Mouse (Mus musculus) G1E (cell line): ENCODE measurements at regions not wholly inside any gene's neighbourhood (a gene's known extent, or its start where the extent isn't known, plus 50 kb on each side); places are given as distances from the start of the nearest gene placed in this dataset.

Source experiments
- ATAC-seq: 2 replicates; pipeline ENCODE4 v1.8.0; 2016; ENCODE audit warnings: mild to moderate bottlenecking; ENCODE audit not compliant: insufficient number of reproducible peaks, poor library complexity, low FRiP score, severe bottlenecking; ENCODE audit errors: extremely low read depth
- DNase-seq: peaks from one replicate; pipeline ENCODE4 v3.0.0; 2012; ENCODE audit warnings: low spot score
- H3K27me3 ChIP-seq: 2 replicates; pipeline ENCODE4 v1.6.1; 2012; ENCODE audit warnings: mild to moderate bottlenecking, low read length, inconsistent platforms; ENCODE audit not compliant: insufficient read depth
- H3K36me3 ChIP-seq: replicated peaks from 2 replicates; pipeline ENCODE3; 2012; ENCODE audit warnings: mild to moderate bottlenecking, inconsistent platforms
- H3K4me1 ChIP-seq: 2 replicates; pipeline ENCODE4 v1.6.1; 2012; ENCODE audit warnings: low read depth, low read length, inconsistent platforms, mixed read lengths; ENCODE audit not compliant: insufficient read depth
- H3K4me3 ChIP-seq: 2 replicates; pipeline ENCODE4 v1.5.1; 2012; ENCODE audit warnings: low read depth, mild to moderate bottlenecking, inconsistent platforms, low read length, moderate library complexity, mixed read lengths
- H3K9me3 ChIP-seq: replicated peaks from 2 replicates; pipeline ENCODE4 v1.6.1; 2012; ENCODE audit warnings: inconsistent platforms
- CTCF ChIP-seq: IDR thresholded peaks from 2 replicates; pipeline ENCODE4 v1.5.1; 2012; ENCODE audit warnings: low read depth, low read length, inconsistent platforms, mixed read lengths
- GATA1 ChIP-seq: IDR thresholded peaks from 2 replicates; pipeline ENCODE4 v1.6.1; 2012; ENCODE audit warnings: borderline replicate concordance, low read length, inconsistent platforms, mixed read lengths
- GATA2 ChIP-seq: IDR thresholded peaks from 2 replicates; pipeline ENCODE4 v1.6.1; 2012; ENCODE audit warnings: low read depth, low read length, inconsistent platforms, borderline replicate concordance
- POLR2AphosphoS5 ChIP-seq: IDR thresholded peaks from 2 replicates; pipeline ENCODE4 v1.6.1; 2012; ENCODE audit warnings: low read depth, low read length, inconsistent platforms; ENCODE audit not compliant: insufficient replicate concordance
- TAL1 ChIP-seq: conservative IDR thresholded peaks from 2 replicates; pipeline ENCODE4 v1.6.1; 2012; ENCODE audit warnings: low read depth, low read length, inconsistent platforms, mixed read lengths

DNA sequence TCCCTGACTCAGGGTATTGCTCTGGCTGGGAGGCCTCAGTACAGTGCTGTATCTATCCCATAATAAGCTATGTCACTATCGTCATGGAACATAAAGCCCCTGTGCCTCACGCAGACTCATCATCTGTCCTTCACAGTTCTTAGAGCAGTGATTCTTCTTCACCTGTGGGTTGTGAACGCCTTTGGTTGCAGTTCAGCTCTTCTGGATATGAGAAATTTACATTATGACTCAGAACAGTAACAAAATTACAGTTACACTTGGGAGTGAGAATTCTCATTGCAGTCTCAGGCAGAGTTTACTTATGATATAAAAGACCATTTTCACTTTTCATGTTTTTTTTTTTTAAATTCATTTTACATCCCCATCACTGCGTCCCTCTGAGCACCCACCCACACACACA, 941.4 kb downstream of the Slc4a3 start:
- TF ChIP-seq CTCF (no peak), POLR2AphosphoS5 (no peak), GATA1 (no peak), GATA2 (no peak), TAL1 (no peak)
- Histone ChIP-seq H3K9me3 (peaks cover 44% of the 10 kb centered on the region), H3K4me1 (no peaks in the 10 kb centered on the region), H3K36me3 (no peaks in the 10 kb centered on the region), H3K4me3 (no peak overlapping the region), H3K27me3 (no peaks in the 10 kb centered on the region)
- no peak for DNase-seq
- ATAC-seq = no peak

DNA sequence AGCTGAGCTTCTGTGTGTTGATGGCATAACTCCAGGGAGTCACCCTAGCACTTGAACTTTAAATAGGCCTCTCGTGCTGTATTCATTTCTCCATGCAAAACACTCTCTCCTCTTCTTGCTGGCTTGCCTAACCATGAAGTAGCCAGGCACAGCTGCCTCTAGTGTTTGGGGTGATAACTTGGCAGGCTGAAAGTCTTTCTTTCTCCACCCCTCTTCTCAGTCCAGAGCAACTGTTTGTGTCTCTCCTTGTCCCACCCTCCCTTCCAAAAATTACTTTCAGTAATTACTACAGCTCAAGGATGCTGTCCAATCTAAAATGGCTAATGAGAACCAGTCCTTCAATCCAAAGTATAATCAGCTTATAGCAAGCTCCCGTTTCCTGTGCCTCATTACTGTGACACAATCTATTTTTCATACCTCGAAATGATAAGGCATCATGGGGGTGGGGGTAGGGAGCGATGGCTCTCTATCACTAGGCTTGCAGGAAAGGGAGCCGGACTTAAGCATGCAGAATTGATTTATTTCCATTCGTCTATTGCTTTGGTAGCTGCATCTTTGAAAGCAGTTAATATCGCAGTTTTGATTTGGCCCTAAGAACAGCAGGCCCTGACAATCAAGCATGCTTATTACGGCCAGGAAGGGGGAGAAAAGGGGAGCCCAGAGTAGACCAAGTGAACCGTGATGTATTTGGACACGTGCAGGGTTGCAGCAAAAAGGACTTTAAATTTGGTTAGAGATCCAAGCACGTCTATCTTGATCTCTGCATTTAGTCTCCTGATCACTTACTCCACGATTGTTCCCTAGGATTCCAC, 943.8 kb downstream of the Slc4a3 start:
- no peak for TF ChIP-seq CTCF
- TF ChIP-seq GATA1 = no peak
- TF ChIP-seq TAL1 = no peak
- no peak for TF ChIP-seq GATA2
- no peak for TF ChIP-seq POLR2AphosphoS5
- Histone ChIP-seq H3K4me1 (no peaks in the 10 kb centered on the region), H3K36me3 (no peaks in the 10 kb centered on the region), H3K9me3 (peaks cover 36% of the 10 kb centered on the region), H3K4me3 (no peak overlapping the region), H3K27me3 (no peaks in the 10 kb centered on the region)
- DNase-seq = no peak
- no peak for ATAC-seq

DNA sequence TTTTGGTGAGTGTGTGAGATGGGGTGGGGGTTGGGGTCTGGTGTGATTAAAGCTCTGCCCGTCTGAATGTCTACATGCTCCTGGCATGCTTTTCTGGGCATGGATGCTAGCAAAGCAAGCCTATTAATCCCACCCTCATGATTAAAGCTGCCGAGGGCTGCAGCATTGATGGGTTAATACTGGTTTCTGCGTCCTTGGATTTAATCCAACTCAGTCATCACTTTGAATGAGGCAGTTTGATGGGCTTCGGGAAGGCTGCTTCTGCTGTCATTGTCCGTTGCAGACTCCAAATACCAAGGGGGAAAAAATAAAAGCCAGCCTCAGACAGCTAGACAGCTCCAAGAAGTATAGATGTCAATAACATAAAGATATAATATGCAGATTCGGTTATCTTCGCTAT, 944.7 kb downstream of the Slc4a3 start:
- Histone ChIP-seq H3K27me3 (no peaks in the 10 kb centered on the region), H3K4me3 (no peak overlapping the region), H3K36me3 (no peaks in the 10 kb centered on the region), H3K9me3 (peaks cover 38% of the 10 kb centered on the region), H3K4me1 (no peaks in the 10 kb centered on the region)
- no peak for DNase-seq
- ATAC-seq = no peak
- no peak for TF ChIP-seq TAL1
- no peak for TF ChIP-seq CTCF
- no peak for TF ChIP-seq POLR2AphosphoS5
- no peak for TF ChIP-seq GATA1
- TF ChIP-seq GATA2 = no peak

DNA sequence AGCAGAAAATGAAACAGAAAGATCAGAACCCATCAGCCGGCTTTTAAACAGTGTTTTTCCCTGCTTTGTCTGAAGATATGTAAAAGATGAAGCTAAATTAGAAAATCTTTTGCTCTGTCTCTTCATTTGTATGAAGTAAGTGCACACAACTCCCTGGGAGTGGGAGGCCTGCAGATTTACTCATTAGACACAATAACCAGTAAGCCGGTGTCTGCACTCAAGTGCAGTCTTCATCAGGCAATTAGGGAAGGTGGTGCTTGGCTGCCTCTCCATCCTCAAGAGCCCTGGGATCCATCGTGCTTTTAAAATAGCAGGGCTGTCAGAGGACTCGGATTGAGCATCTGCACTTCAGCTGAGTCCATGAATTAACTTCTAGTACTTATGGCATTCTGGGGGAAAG, 945.1 kb downstream of the Slc4a3 start:
- H3K36me3 ChIP-seq = no peaks in the 10 kb centered on the region
- no peak overlapping the region for H3K4me3 ChIP-seq
- DNase-seq (no peak), ATAC-seq (no peak)
- no peak for TF ChIP-seq GATA1
- no peak for TF ChIP-seq TAL1
- TF ChIP-seq CTCF = no peak
- no peak for TF ChIP-seq GATA2
- no peak for TF ChIP-seq POLR2AphosphoS5
- no peaks in the 10 kb centered on the region for H3K4me1 ChIP-seq
- H3K27me3 ChIP-seq = no peaks in the 10 kb centered on the region
- H3K9me3 ChIP-seq = peaks cover 38% of the 10 kb centered on the region

DNA sequence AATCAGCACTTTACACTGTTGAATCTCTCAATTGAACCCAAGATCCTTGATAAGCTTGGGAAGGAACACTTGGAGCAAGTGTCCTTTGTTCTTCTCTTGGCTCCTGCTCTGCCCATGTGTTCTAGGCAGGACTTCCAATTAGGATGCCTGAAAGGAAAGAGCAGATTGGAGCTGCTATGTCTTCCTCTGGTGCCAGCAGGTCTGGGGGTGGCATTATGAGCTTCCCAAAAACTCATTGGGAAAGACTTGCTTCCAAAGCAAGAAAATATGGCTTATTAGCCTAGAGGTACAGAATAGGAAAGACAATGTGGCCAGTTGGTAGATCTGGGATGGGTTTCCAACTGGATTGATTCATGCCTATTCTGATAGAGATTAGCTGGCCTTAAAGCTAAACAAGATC, 959.1 kb downstream of the Slc4a3 start:
- no peak overlapping the region for H3K4me3 ChIP-seq
- H3K9me3 ChIP-seq = peaks cover 13% of the 10 kb centered on the region
- no peaks in the 10 kb centered on the region for H3K4me1 ChIP-seq
- H3K27me3 ChIP-seq = no peaks in the 10 kb centered on the region
- DNase-seq = no peak
- TF ChIP-seq POLR2AphosphoS5 = no peak
- no peak for TF ChIP-seq CTCF
- TF ChIP-seq GATA1 = no peak
- ATAC-seq = no peak
- H3K36me3 ChIP-seq = no peaks in the 10 kb centered on the region

DNA sequence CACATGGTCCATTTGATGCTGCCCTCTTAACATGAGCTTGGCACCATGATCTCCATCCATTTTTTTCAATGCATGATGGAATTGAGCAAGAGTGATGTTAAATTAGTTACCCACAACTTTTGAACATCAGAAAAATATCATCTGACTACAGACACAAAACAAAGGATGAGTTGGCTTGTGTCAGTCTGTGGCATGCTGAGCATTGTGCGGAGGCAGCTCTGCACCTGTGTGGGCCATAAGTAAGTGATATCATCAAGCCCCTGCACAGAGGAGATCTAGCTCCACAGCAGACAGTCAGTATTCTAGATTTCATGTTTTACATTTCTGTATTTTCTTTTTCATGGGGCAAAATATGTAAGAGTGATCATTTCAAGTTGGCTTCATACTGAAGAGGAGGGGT, 962.8 kb downstream of the Slc4a3 start:
- Histone ChIP-seq H3K9me3 (peaks cover 21% of the 10 kb centered on the region), H3K4me3 (no peak overlapping the region), H3K36me3 (no peaks in the 10 kb centered on the region), H3K27me3 (no peaks in the 10 kb centered on the region), H3K4me1 (no peaks in the 10 kb centered on the region)
- ATAC-seq (no peak), DNase-seq (no peak)
- no peak for TF ChIP-seq TAL1
- TF ChIP-seq GATA2 = no peak
- no peak for TF ChIP-seq GATA1
- TF ChIP-seq POLR2AphosphoS5 = no peak
- no peak for TF ChIP-seq CTCF

DNA sequence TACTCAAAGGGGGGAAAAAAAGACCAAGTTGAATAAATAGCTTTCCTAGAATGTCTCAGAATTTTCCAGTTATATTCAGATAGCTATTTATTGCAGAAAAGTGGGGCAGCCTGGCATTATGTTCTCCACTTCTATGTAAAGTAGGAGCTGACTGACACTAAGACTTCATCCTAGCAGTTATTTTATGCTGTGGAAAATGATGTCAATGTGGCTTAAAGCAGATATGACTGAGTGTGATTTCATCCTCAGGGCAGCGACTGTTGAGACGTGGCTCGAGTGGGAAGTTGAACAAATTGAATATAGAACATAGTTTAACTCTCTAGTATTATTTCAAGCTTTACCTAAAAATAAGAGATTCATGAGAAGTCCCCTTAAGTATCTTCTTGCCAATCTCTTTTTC, 963.4 kb downstream of the Slc4a3 start:
- Histone ChIP-seq H3K36me3 (no peaks in the 10 kb centered on the region), H3K27me3 (no peaks in the 10 kb centered on the region), H3K4me3 (no peak overlapping the region), H3K9me3 (peaks cover 20% of the 10 kb centered on the region), H3K4me1 (no peaks in the 10 kb centered on the region)
- no peak for TF ChIP-seq GATA2
- ATAC-seq (no peak), DNase-seq (no peak)
